12 mouse cellular contexts compared by ENCODE assay signal in genomic region chr12:79627351-79628120, GRCm38 (mm10).
DNase-seq lines count a peak whose midpoint lies in the region; ATAC-seq lines count a peak whose summit lies in the region.
"Had no signal": no experiment of that assay in that cellular context is flagged by ENCODE, and none has a peak within 500 bp of the region (broad histone marks: within the 10 kb centered on the region; RNA-seq: fewer than 3 reads in every experiment).

No protein-coding gene starts in this region.

- ATAC-seq in heart, embryonic 13.5 days (ENCODE audit: extremely low read depth, insufficient number of reproducible peaks, low FRiP score, low TSS enrichment): no peak
- ATAC-seq in midbrain, embryonic 12.5 days (ENCODE audit: low FRiP score, low read depth): no peak
- ATAC-seq in midbrain, embryonic 16.5 days: no peak
- ATAC-seq in intestine, embryonic 16.5 days: no peak
- ATAC-seq in stomach, embryonic 16.5 days (ENCODE audit: insufficient read depth, low FRiP score): no peak
- ATAC-seq in neural tube, embryonic 15.5 days (ENCODE audit: low FRiP score): no peak

- peaks cover 25% of the 10 kb centered on the region for H3K4me1 ChIP-seq in heart, embryonic 13.5 days
- peaks cover 37% of the 10 kb centered on the region for H3K4me1 ChIP-seq in midbrain, embryonic 12.5 days
- peaks cover 9% of the 10 kb centered on the region for H3K4me1 ChIP-seq in midbrain, embryonic 16.5 days (ENCODE audit: control insufficient read depth, insufficient read depth, low read length)
- peaks cover 8% of the 10 kb centered on the region; the same call in 1 of the 2 replicates for H3K4me1 ChIP-seq in intestine, embryonic 16.5 days (ENCODE audit: control insufficient read depth, insufficient read depth, low read length)
- peaks cover 17% of the 10 kb centered on the region for H3K4me1 ChIP-seq in stomach, embryonic 16.5 days (ENCODE audit: control insufficient read depth, insufficient read depth, low read length)
- peaks cover 14% of the 10 kb centered on the region for H3K4me1 ChIP-seq in neural tube, embryonic 15.5 days

- no peaks in the 10 kb centered on the region for H3K27me3 ChIP-seq in heart, embryonic 13.5 days (replicated peaks)
- H3K27me3 ChIP-seq in midbrain, embryonic 12.5 days: no peaks in the 10 kb centered on the region
- no peaks in the 10 kb centered on the region for H3K27me3 ChIP-seq in midbrain, embryonic 16.5 days (ENCODE audit: control insufficient read depth, insufficient read depth, low read depth, low read length)
- no peaks in the 10 kb centered on the region for H3K27me3 ChIP-seq in intestine, embryonic 16.5 days (replicated peaks; ENCODE audit: control insufficient read depth, insufficient read depth, low read length)
- H3K27me3 ChIP-seq in stomach, embryonic 16.5 days (ENCODE audit: control insufficient read depth, insufficient read depth, low read length): no peaks in the 10 kb centered on the region
- no peaks in the 10 kb centered on the region for H3K27me3 ChIP-seq in neural tube, embryonic 15.5 days (replicated peaks)

- intact Hi-C loops in heart, postnatal 14 days (cut with DNase I): no loop called here

- DNase-seq in heart, postnatal 14 days: no peak
- no peak for DNase-seq in MN1 (ENCODE audit: low spot score)
- DNase-seq: cerebellum, adult 11-12 months; heart, adult 18-20 months; lung, adult 2 months; right cerebral cortex, postnatal 4 days had no signal

- no peaks in the 10 kb centered on the region for H3K9me3 ChIP-seq in heart, embryonic 13.5 days
- no peaks in the 10 kb centered on the region for H3K9me3 ChIP-seq in midbrain, embryonic 12.5 days
- no peaks in the 10 kb centered on the region for H3K9me3 ChIP-seq in midbrain, embryonic 16.5 days (replicated peaks; ENCODE audit: control insufficient read depth, low read length, poor library complexity, severe bottlenecking)
- H3K9me3 ChIP-seq in intestine, embryonic 16.5 days (ENCODE audit: control insufficient read depth, low read length): no peaks in the 10 kb centered on the region
- H3K9me3 ChIP-seq in stomach, embryonic 16.5 days (replicated peaks; ENCODE audit: control insufficient read depth, low read length): no peaks in the 10 kb centered on the region
- H3K9me3 ChIP-seq in neural tube, embryonic 15.5 days (replicated peaks): no peaks in the 10 kb centered on the region

- no peak overlapping the region for H3K9ac ChIP-seq in heart, embryonic 13.5 days
- no peak overlapping the region for H3K9ac ChIP-seq in midbrain, embryonic 12.5 days (replicated peaks)
- no peak overlapping the region for H3K9ac ChIP-seq in midbrain, embryonic 16.5 days (ENCODE audit: low read depth, low read length)
- H3K9ac ChIP-seq in intestine, embryonic 16.5 days (ENCODE audit: low read depth, low read length): no peak overlapping the region
- no peak overlapping the region; the same call in 1 of the 2 replicates for H3K9ac ChIP-seq in stomach, embryonic 16.5 days (ENCODE audit: low read length)
- no peak overlapping the region for H3K9ac ChIP-seq in neural tube, embryonic 15.5 days (replicated peaks)

- H3K36me3 ChIP-seq in heart, embryonic 13.5 days: no peaks in the 10 kb centered on the region
- H3K36me3 ChIP-seq in midbrain, embryonic 12.5 days: no peaks in the 10 kb centered on the region
- H3K36me3 ChIP-seq in midbrain, embryonic 16.5 days (ENCODE audit: control insufficient read depth, insufficient read depth, low read length): no peaks in the 10 kb centered on the region
- no peaks in the 10 kb centered on the region for H3K36me3 ChIP-seq in intestine, embryonic 16.5 days (ENCODE audit: control insufficient read depth, insufficient read depth, low read length)
- no peaks in the 10 kb centered on the region for H3K36me3 ChIP-seq in stomach, embryonic 16.5 days (ENCODE audit: control insufficient read depth, insufficient read depth, low read length)
- no peaks in the 10 kb centered on the region for H3K36me3 ChIP-seq in neural tube, embryonic 15.5 days

- 0 out of 2 replicates have a peak overlapping the region, but pooled peaks have one; percentile 39 for H3K27ac ChIP-seq in heart, embryonic 13.5 days (replicated peaks)
- 0 out of 2 replicates have a peak overlapping the region, but pooled peaks have one; percentile 15 for H3K27ac ChIP-seq in midbrain, embryonic 12.5 days (replicated peaks)
- no peak overlapping the region for H3K27ac ChIP-seq in midbrain, embryonic 16.5 days (ENCODE audit: low read length)
- H3K27ac ChIP-seq in intestine, embryonic 16.5 days (ENCODE audit: low read length): peak overlapping the region; percentile 35; the same call in 1 of the 2 replicates
- peak overlapping the region; percentile 40; the same call in 1 of the 2 replicates for H3K27ac ChIP-seq in stomach, embryonic 16.5 days (ENCODE audit: low read length)
- H3K27ac ChIP-seq in neural tube, embryonic 15.5 days (replicated peaks): no peak overlapping the region

- H3K4me3 ChIP-seq in heart, embryonic 13.5 days: no peak overlapping the region
- no peak overlapping the region for H3K4me3 ChIP-seq in midbrain, embryonic 12.5 days
- no peak overlapping the region for H3K4me3 ChIP-seq in midbrain, embryonic 16.5 days (ENCODE audit: low read depth, low read length)
- no peak overlapping the region for H3K4me3 ChIP-seq in intestine, embryonic 16.5 days (ENCODE audit: low read length)
- H3K4me3 ChIP-seq in stomach, embryonic 16.5 days (replicated peaks; ENCODE audit: low read length): no peak overlapping the region
- H3K4me3 ChIP-seq in neural tube, embryonic 15.5 days (replicated peaks): no peak overlapping the region

- no peak overlapping the region for H3K4me2 ChIP-seq in heart, embryonic 13.5 days
- H3K4me2 ChIP-seq in midbrain, embryonic 12.5 days (replicated peaks): no peak overlapping the region
- no peak overlapping the region for H3K4me2 ChIP-seq in midbrain, embryonic 16.5 days (ENCODE audit: low read length)
- no peak overlapping the region for H3K4me2 ChIP-seq in intestine, embryonic 16.5 days (ENCODE audit: low read depth, low read length)
- H3K4me2 ChIP-seq in stomach, embryonic 16.5 days (ENCODE audit: low read depth, low read length): no peak overlapping the region
- H3K4me2 ChIP-seq in neural tube, embryonic 15.5 days: no peak overlapping the region

- WGBS in heart, embryonic 13.5 days: 59% methylated on average over 4 of the region's 4 CpGs
- 33% methylated on average over 4 of the region's 4 CpGs for WGBS in midbrain, embryonic 12.5 days
- 30% methylated on average over 4 of the region's 4 CpGs for WGBS in midbrain, embryonic 16.5 days
- 57% methylated on average over 4 of the region's 4 CpGs for WGBS in intestine, embryonic 16.5 days
- WGBS in stomach, embryonic 16.5 days: 60% methylated on average over 4 of the region's 4 CpGs
- 41% methylated on average over 4 of the region's 4 CpGs for WGBS in neural tube, embryonic 15.5 days

Comparison
In these comparisons a context has a peak if more than half of its experiments do, and no peak if none do; other contexts are left out.
1. H3K27ac ChIP-seq: peak in heart, embryonic 13.5 days (single experiment), midbrain, embryonic 12.5 days (single experiment), intestine, embryonic 16.5 days (single experiment) and stomach, embryonic 16.5 days (single experiment); none in midbrain, embryonic 16.5 days (single experiment) and neural tube, embryonic 15.5 days (single experiment).